Mouse (Mus musculus): Measurements from ENCODE around the gene Gmppa.

DNA sequence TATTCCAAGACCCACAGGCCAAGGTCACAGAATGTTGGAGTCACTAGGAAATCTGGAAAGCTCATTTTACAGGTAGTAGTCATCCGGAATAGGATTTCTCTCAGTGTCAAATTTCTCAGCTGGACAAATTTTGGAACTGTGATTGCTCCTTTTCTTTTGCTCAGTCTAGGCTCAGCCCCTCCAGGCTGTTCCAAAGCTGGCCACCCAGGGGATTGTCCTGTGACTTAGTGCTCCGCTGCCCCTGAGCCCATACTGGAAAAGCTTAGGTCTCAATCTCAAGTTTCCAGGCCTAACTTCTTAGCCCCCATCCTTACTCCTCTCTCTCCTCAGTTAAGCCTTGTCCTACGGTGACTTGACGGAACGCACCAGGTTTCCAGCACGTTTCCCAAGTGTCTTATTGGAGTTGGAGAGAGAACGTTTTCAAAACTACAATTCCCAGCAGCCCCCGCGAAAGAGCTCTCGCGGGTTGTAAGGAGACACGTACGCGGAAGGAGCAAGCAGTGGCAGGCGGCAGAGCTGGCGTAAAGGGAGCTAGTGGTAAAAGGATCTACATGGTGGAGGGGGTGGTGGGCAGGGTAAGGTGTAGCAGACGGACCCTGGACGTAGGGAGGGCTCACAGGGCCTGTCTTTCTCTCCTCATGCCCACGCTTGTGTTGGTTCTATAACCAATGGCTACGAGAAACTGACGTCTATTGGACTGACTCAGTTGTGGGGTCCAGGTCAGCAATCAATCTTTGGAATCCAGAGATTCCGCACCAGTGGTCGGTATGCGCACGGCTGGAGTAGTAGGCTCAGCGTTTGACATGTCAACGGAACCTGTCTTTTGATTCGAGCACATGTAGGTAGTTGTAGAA is at the start of gene Gmppa:
- TF ChIP-seq CTCF (conservative IDR thresholded peaks at IDR 0.05; ENCODE audit: low read length) (no peak), POU5F1 (IDR thresholded peaks at IDR 0.05; ENCODE audit: borderline replicate concordance, low read length) (no peak), NANOG (IDR thresholded peaks at IDR 0.05; ENCODE audit: borderline replicate concordance, low read length) (no peak)

Data from E14TG2a.4 (cell line).